Mouse (Mus musculus) E14TG2a.4 (cell line): ENCODE measurements at regions not wholly inside any gene's neighbourhood (a gene's known extent, or its start where the extent isn't known, plus 50 kb on each side); places are given as distances from the start of the nearest gene placed in this dataset.

Experiments used
- CTCF ChIP-seq: conservative IDR thresholded peaks from 2 replicates; pipeline ENCODE4 v1.5.1; 2014; ENCODE audit warnings: low read length
- NANOG ChIP-seq: IDR thresholded peaks from 2 replicates; pipeline ENCODE4 v1.6.1; 2014; ENCODE audit warnings: borderline replicate concordance, low read length, mixed read lengths
- POU5F1 ChIP-seq: IDR thresholded peaks from 2 replicates; pipeline ENCODE4 v1.6.1; 2014; ENCODE audit warnings: low read length, borderline replicate concordance

DNA sequence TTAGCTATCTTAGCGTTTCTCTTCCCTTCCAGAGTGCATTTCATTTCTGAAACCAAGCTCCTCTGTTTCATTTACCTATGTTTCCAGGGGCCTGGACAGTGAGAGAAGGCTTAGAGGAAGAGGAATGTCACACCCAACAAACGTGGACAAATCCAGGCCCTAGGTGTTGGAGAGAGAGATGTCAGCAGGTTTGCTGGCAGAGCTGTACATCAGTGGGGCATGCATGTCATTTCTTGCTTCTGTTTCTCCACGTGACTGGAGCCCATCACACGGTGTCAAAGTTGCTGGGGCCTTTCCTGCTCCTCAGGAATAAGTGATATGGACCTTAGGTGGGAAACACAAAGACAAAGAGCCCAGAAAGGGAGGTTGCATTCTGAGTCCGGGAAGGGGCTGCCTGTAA, 74.3 kb upstream of the 1700025G04Rik start:
- TF ChIP-seq CTCF (no peak), POU5F1 (no peak), NANOG (no peak)
